In genomic region chr12:9002038-9002648, GRCm38 (mm10) we compare ENCODE assay signal across 9 mouse cellular contexts. TPM values are rescaled to one million over a fixed set of nuclear protein-coding genes. Genes with fewer than 3 reads are reported as not detected.
A peak's percentile ranks its signal among the peaks of the same experiment; 100 is the strongest.
DNase-seq lines count a peak whose midpoint lies in the region; ATAC-seq lines count a peak whose summit lies in the region.
"Had no signal": no experiment of that assay in that cellular context is flagged by ENCODE, and none has a peak within 500 bp of the region (broad histone marks: within the 10 kb centered on the region; RNA-seq: fewer than 3 reads in every experiment).

No protein-coding gene starts in this region.

- 7% methylated on average over 5 of the region's 5 CpGs for WGBS in forebrain, embryonic 13.5 days
- WGBS in hindbrain, embryonic 12.5 days, result 14% methylated on average over 5 of the region's 5 CpGs
- 10% methylated on average over 5 of the region's 5 CpGs for WGBS in midbrain, embryonic 14.5 days

- no peak overlapping the region for H3K9ac ChIP-seq in forebrain, embryonic 13.5 days
- no peak overlapping the region for H3K9ac ChIP-seq in hindbrain, embryonic 12.5 days
- H3K9ac ChIP-seq in midbrain, embryonic 14.5 days (replicated peaks; ENCODE audit: low read length), result no peak overlapping the region
- H3K9ac ChIP-seq: embryonic facial prominence, embryonic 13.5 days had no signal

- no peak overlapping the region for H3K27ac ChIP-seq in forebrain, embryonic 13.5 days
- H3K27ac ChIP-seq in hindbrain, embryonic 12.5 days, result no peak overlapping the region
- H3K27ac ChIP-seq in midbrain, embryonic 14.5 days (replicated peaks; ENCODE audit: low read depth, low read length), result no peak overlapping the region
- H3K27ac ChIP-seq: embryonic facial prominence, embryonic 13.5 days had no signal

- ATAC-seq in cerebellum, adult (ENCODE audit: insufficient number of reproducible peaks, low FRiP score, low TSS enrichment), result 0 out of 2 replicates have a peak, but pooled peaks have one; percentile 49
- peak; percentile 77 for ATAC-seq in forebrain, embryonic 13.5 days
- ATAC-seq in hindbrain, embryonic 12.5 days (ENCODE audit: low FRiP score), result 0 out of 2 replicates have a peak, but pooled peaks have one; percentile 40
- ATAC-seq in midbrain, embryonic 14.5 days (ENCODE audit: low FRiP score, low TSS enrichment), result 0 out of 2 replicates have a peak, but pooled peaks have one; percentile 20

- peaks cover 16% of the 10 kb centered on the region; the same call in 1 of the 2 replicates for H3K36me3 ChIP-seq in forebrain, embryonic 13.5 days (ENCODE audit: poor library complexity, severe bottlenecking)
- H3K36me3 ChIP-seq in hindbrain, embryonic 12.5 days, result peaks cover 11% of the 10 kb centered on the region; the same call in 1 of the 2 replicates
- peaks cover 7% of the 10 kb centered on the region; the same call in 1 of the 2 replicates for H3K36me3 ChIP-seq in midbrain, embryonic 14.5 days (ENCODE audit: control insufficient read depth, insufficient read depth, low read length)

- H3K4me1 ChIP-seq in forebrain, embryonic 13.5 days, result no peaks in the 10 kb centered on the region
- H3K4me1 ChIP-seq in hindbrain, embryonic 12.5 days, result no peaks in the 10 kb centered on the region
- no peaks in the 10 kb centered on the region for H3K4me1 ChIP-seq in midbrain, embryonic 14.5 days (ENCODE audit: control insufficient read depth, insufficient read depth, low read length)
- H3K4me1 ChIP-seq: embryonic facial prominence, embryonic 13.5 days had no signal

- no peak overlapping the region for H3K4me3 ChIP-seq in forebrain, embryonic 13.5 days
- no peak overlapping the region for H3K4me3 ChIP-seq in hindbrain, embryonic 12.5 days
- H3K4me3 ChIP-seq in midbrain, embryonic 14.5 days (replicated peaks; ENCODE audit: low read depth, low read length), result no peak overlapping the region
- H3K4me3 ChIP-seq: embryonic facial prominence, embryonic 13.5 days had no signal

- H3K9me3 ChIP-seq in forebrain, embryonic 13.5 days (replicated peaks), result no peaks in the 10 kb centered on the region
- no peaks in the 10 kb centered on the region for H3K9me3 ChIP-seq in hindbrain, embryonic 12.5 days (replicated peaks)
- H3K9me3 ChIP-seq in midbrain, embryonic 14.5 days (ENCODE audit: control insufficient read depth, low read length), result no peaks in the 10 kb centered on the region
- H3K9me3 ChIP-seq: embryonic facial prominence, embryonic 13.5 days had no signal

- DNase-seq in urinary bladder, postnatal 14 days (ENCODE audit: low spot score), result peak; percentile 55
- DNase-seq in urinary bladder, adult 2 months (ENCODE audit: low spot score), result no peak
- peak; percentile 36 to 49 for DNase-seq in left cerebral cortex, adult 18-20 months (ENCODE audit: low spot score in 2 of 2)
- DNase-seq in midbrain, embryonic 14.5 days, result peak; percentile 93
- peak; percentile 60 to 64 for DNase-seq in spleen, postnatal 36 days (ENCODE audit: low spot score in 2 of 2)

- no peak overlapping the region for H3K4me2 ChIP-seq in forebrain, embryonic 13.5 days
- no peak overlapping the region for H3K4me2 ChIP-seq in hindbrain, embryonic 12.5 days (replicated peaks)
- no peak overlapping the region for H3K4me2 ChIP-seq in midbrain, embryonic 14.5 days (ENCODE audit: low read length)
- H3K4me2 ChIP-seq: embryonic facial prominence, embryonic 13.5 days had no signal

- no peaks in the 10 kb centered on the region for H3K27me3 ChIP-seq in forebrain, embryonic 13.5 days
- no peaks in the 10 kb centered on the region for H3K27me3 ChIP-seq in hindbrain, embryonic 12.5 days
- no peaks in the 10 kb centered on the region for H3K27me3 ChIP-seq in midbrain, embryonic 14.5 days (ENCODE audit: control insufficient read depth, insufficient read depth, low read length)
- H3K27me3 ChIP-seq: embryonic facial prominence, embryonic 13.5 days had no signal

RNA-seq across cellular contexts. Expression of gene Ttc32, which starts 27.7 kb away (rescaled TPM):
- 8.0 and 9.2 TPM in 2 replicates for polyA plus RNA-seq in urinary bladder, adult 2 months (2012; rRNA removed)
- 16.9 and 20.4 TPM in 2 replicates for polyA plus RNA-seq in forebrain, embryonic 13.5 days (2015; fragmentation: Nextera tagmentation; extraction: Ambion mirVana)
- polyA plus RNA-seq in hindbrain, embryonic 12.5 days (2016; fragmentation: Nextera tagmentation; extraction: Ambion mirVana), result 13.1 and 15.4 TPM in 2 replicates
- 1 to 10 TPM; 4.2 to 5.2 TPM for total RNA-seq in left cerebral cortex, adult 18-20 months (2021)
- 9.1 and 9.6 TPM in 2 replicates for polyA plus RNA-seq in midbrain, embryonic 14.5 days (2014; fragmentation: Nextera tagmentation; extraction: Ambion mirVana)

RNA-seq across cellular contexts. Expression of gene Wdr35, which starts 28.5 kb away (rescaled TPM):
- polyA plus RNA-seq in urinary bladder, adult 2 months (2012; rRNA removed), result 10.5 and 12.2 TPM in 2 replicates
- 21.3 and 27.1 TPM in 2 replicates for polyA plus RNA-seq in forebrain, embryonic 13.5 days (2015; fragmentation: Nextera tagmentation; extraction: Ambion mirVana)
- polyA plus RNA-seq in hindbrain, embryonic 12.5 days (2016; fragmentation: Nextera tagmentation; extraction: Ambion mirVana), result 26.1 and 26.4 TPM in 2 replicates
- 10 to 100 TPM; 43.6 to 47.1 TPM for total RNA-seq in left cerebral cortex, adult 18-20 months (2021)
- polyA plus RNA-seq in midbrain, embryonic 14.5 days (2014; fragmentation: Nextera tagmentation; extraction: Ambion mirVana), result 15.2 and 22.2 TPM in 2 replicates

RNA-seq across cellular contexts. Expression of gene Matn3, which starts 54.4 kb away (rescaled TPM):
- polyA plus RNA-seq in urinary bladder, adult 2 months (2012; rRNA removed), result 0.01 TPM in 1 of 2 replicates, not detected in the other
- 0.09 and 0.25 TPM in 2 replicates for polyA plus RNA-seq in forebrain, embryonic 13.5 days (2015; fragmentation: Nextera tagmentation; extraction: Ambion mirVana)
- polyA plus RNA-seq in hindbrain, embryonic 12.5 days (2016; fragmentation: Nextera tagmentation; extraction: Ambion mirVana), result 1.6 and 5.9 TPM in 2 replicates
- total RNA-seq in left cerebral cortex, adult 18-20 months (2021), result under 1 TPM in 1 of 2 experiments, not detected in 1; 0.12 TPM
- polyA plus RNA-seq in midbrain, embryonic 14.5 days (2014; fragmentation: Nextera tagmentation; extraction: Ambion mirVana), result 0.11 and 0.13 TPM in 2 replicates

Comparison
In these comparisons a context has a peak if more than half of its experiments do, and no peak if none do; other contexts are left out.
1. ATAC-seq: peak in every context shown above with its lines; median percentile 77 in forebrain, embryonic 13.5 days; 49 in cerebellum, adult; 40 in hindbrain, embryonic 12.5 days; 20 in midbrain, embryonic 14.5 days.